Mouse (Mus musculus) C2C12 (cell line): ENCODE measurements around the gene Hapln3.

ENCODE experiments used
- CEBPB ChIP-seq: IDR thresholded peaks from one replicate; pipeline ENCODE4 v1.6.1; 2011; ENCODE audit warnings: low read depth, mild to moderate bottlenecking, control low read depth, moderate library complexity
- CTCF ChIP-seq: IDR thresholded peaks from one replicate; pipeline ENCODE4 v1.5.1; 2011; ENCODE audit not compliant: control insufficient read depth, insufficient read depth, insufficient read length
- MAX ChIP-seq: IDR thresholded peaks from one replicate; pipeline ENCODE4 v1.6.1; 2011; ENCODE audit warnings: mild to moderate bottlenecking, control low read depth
- MYOG ChIP-seq: IDR thresholded peaks from one replicate; pipeline ENCODE4 v1.6.1; 2011; ENCODE audit not compliant: control insufficient read depth, insufficient read length; ENCODE audit errors: extremely low read depth

GRCm38 (mm10) chr7:79113848-79114247 lies 17.0 kb downstream of the Hapln3 start:
- no peak for TF ChIP-seq CTCF
- no peak for TF ChIP-seq CEBPB
- TF ChIP-seq MAX = no peak
- no peak for TF ChIP-seq MYOG
